Mouse (Mus musculus) brain, embryonic 14.5 days (tissue): Measurements from ENCODE around the gene Nebl. TPM values are rescaled to one million over a fixed set of nuclear protein-coding genes. Genes with fewer than 3 reads are reported as not detected.

ENCODE experiments used
- DNase-seq: peaks from one replicate; pipeline ENCODE4 v3.0.0-alpha.2; 2011; ENCODE audit warnings: low read depth
- CTCF ChIP-seq: fragments of 200-500 bp; IDR thresholded peaks from 2 replicates; pipeline ENCODE4 v1.5.1; 2012; ENCODE audit warnings: inconsistent platforms, mild to moderate bottlenecking, moderate library complexity, borderline replicate concordance; ENCODE audit not compliant: insufficient read depth, insufficient read length; ENCODE audit errors: extremely low read depth
- POLR2A ChIP-seq: fragments of 200-500 bp; IDR thresholded peaks from 2 replicates; pipeline ENCODE4 v1.6.1; 2012; ENCODE audit warnings: mild to moderate bottlenecking, inconsistent platforms, borderline replicate concordance; ENCODE audit not compliant: poor library complexity, insufficient read depth, insufficient read length, severe bottlenecking; ENCODE audit errors: extremely low read depth
- polyA plus RNA-seq: library from polyadenylated mRNA; depleted of rRNA; stranded (reverse); fragments of >200 nt; gene quantifications from 2 replicates; pipeline ENCODE4 v1.2.3, GENCODE M21; 2012; rRNA removed

Nebl gene
- 6.6 and 9.1 TPM in 2 replicates for polyA plus RNA-seq

GRCm38 (mm10) chr2:17730957-17731830 lies at the start of gene Nebl:
Gene Nebl (minus strand): TSS chr2:17731464.
- DNase-seq: peak; percentile 84
- TF ChIP-seq POLR2A (no peak), CTCF (peak; percentile 17; the same call in 1 of the 2 replicates)

GRCm38 (mm10) chr2:17770246-17770825 lies 39.1 kb upstream of the Nebl start:
- peak; percentile 30 for DNase-seq
- TF ChIP-seq CTCF (no peak), POLR2A (no peak)

- no peak for TF ChIP-seq CTCF
- no peak for DNase-seq
Measured at GRCm38 (mm10) chr2:17769242-17769755, 38.0 kb upstream of the Nebl start.

- DNase-seq: no peak
- TF ChIP-seq CTCF (no peak), POLR2A (no peak)
Measured at GRCm38 (mm10) chr2:17756271-17756670, 25.0 kb upstream of the Nebl start.

- TF ChIP-seq CTCF (no peak), POLR2A (no peak)
- peak; percentile 48 for DNase-seq
Measured at GRCm38 (mm10) chr2:17742051-17742763, 10.9 kb upstream of the Nebl start.

- TF ChIP-seq CTCF (no peak), POLR2A (no peak)
- peak; percentile 91 for DNase-seq
Measured at GRCm38 (mm10) chr2:17741555-17741954, 10.3 kb upstream of the Nebl start.

- DNase-seq: no peak
- no peak for TF ChIP-seq POLR2A
- no peak for TF ChIP-seq CTCF
Measured at GRCm38 (mm10) chr2:17740454-17740853, 9.2 kb upstream of the Nebl start.

- DNase-seq: no peak
- no peak for TF ChIP-seq CTCF
- TF ChIP-seq POLR2A: no peak
Measured at GRCm38 (mm10) chr2:17732210-17732609, 946 bp upstream of the Nebl start.

- TF ChIP-seq POLR2A: no peak
- DNase-seq: no peak
Measured at GRCm38 (mm10) chr2:17731831-17732200, 552 bp upstream of the Nebl start.

- no peak for DNase-seq
- TF ChIP-seq POLR2A (no peak), CTCF (no peak; the same call in 1 of the 2 replicates)
Measured at GRCm38 (mm10) chr2:17730648-17730956, 662 bp downstream of the Nebl start.
